Mouse (Mus musculus): ENCODE measurements at regions not wholly inside any gene's neighbourhood (a gene's known extent, or its start where the extent isn't known, plus 50 kb on each side); places are given as distances from the start of the nearest gene placed in this dataset.

GRCm38 (mm10) chr3:117438473-117439114 lies 77.9 kb upstream of the Plppr4 start:
- H3K27ac ChIP-seq, result no peak overlapping the region
- H3K4me1 ChIP-seq, result no peaks in the 10 kb centered on the region
- no peak overlapping the region for H3K4me3 ChIP-seq
- no peaks in the 10 kb centered on the region for H3K27me3 ChIP-seq (ENCODE audit: low read depth, poor library complexity, severe bottlenecking)
- peak; percentile 76 for DNase-seq (ENCODE audit: low spot score)
- WGBS, result 25% methylated on average over 11 of the region's 11 CpGs
- H3K36me3 ChIP-seq, result no peaks in the 10 kb centered on the region
- no peaks in the 10 kb centered on the region for H3K9me3 ChIP-seq (replicated peaks)

DNA sequence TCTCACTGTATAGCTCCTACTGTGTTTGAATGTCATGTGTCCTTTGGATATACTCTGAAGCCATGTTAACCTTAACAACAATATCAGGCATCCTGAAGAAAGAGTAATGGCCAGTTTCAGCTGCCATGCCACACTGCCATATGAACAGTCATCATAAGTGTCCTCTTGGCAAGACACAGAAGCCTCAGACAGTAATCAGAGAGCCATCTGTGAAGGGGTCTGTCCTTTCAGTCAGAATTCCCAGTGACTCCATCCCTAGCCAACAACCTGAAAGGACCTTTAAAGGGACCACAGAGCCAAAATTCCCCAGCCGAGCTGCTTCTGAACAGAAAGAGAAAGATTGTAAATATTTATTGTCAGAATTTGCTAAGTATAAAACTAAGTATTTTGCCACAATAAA lies 63.9 kb upstream of the Plppr4 start:
- H3K4me3 ChIP-seq, result no peak overlapping the region
- H3K27me3 ChIP-seq (ENCODE audit: low read depth, poor library complexity, severe bottlenecking), result no peaks in the 10 kb centered on the region
- no peaks in the 10 kb centered on the region for H3K9me3 ChIP-seq (replicated peaks)
- WGBS, result 80% methylated on average over 1 of the region's 1 CpGs
- no peaks in the 10 kb centered on the region for H3K36me3 ChIP-seq
- DNase-seq (ENCODE audit: low spot score), result no peak
- H3K27ac ChIP-seq, result no peak overlapping the region
- H3K4me1 ChIP-seq, result no peaks in the 10 kb centered on the region

GRCm38 (mm10) chr3:117412896-117413747 lies 52.4 kb upstream of the Plppr4 start:
- Histone ChIP-seq H3K4me1 (no peaks in the 10 kb centered on the region), H3K4me3 (no peak overlapping the region), H3K9me3 (replicated peaks) (no peaks in the 10 kb centered on the region), H3K27me3 (ENCODE audit: low read depth, poor library complexity, severe bottlenecking) (no peaks in the 10 kb centered on the region), H3K36me3 (no peaks in the 10 kb centered on the region), H3K27ac (no peak overlapping the region)
- no peak for DNase-seq (ENCODE audit: low spot score)
- WGBS, result 85% methylated on average over 4 of the region's 4 CpGs

Data from limb, embryonic 10.5 days (tissue).